In the genomic region with DNA sequence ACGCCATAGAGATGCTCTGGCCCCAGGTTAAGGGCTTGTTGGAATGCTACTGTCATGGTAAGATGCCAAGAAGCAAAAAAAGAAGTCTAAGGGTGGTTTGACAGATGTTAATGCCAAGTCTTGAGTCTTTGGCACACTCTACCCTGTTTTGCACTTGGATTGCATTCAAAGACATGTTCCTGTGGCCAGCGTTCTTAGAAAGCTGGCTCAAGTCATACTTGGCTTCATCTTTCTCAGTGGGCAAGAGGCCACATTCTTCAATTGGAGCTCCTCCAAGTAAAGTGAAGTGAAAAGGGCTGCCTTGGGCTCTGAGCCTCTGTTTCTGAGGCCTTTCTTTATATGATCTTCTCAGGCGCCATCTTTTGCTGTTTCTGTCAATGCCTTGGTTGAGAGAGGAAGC, we compare ENCODE assay signal across 12 mouse cellular contexts. TPM values are rescaled to one million over a fixed set of nuclear protein-coding genes. Genes with fewer than 3 reads are reported as not detected.
DNase-seq lines count a peak whose midpoint lies in the region; ATAC-seq and TF ChIP-seq lines count a peak whose summit lies in the region.
"Had no signal": no experiment of that assay in that cellular context is flagged by ENCODE, and none has a peak within 500 bp of the region (broad histone marks: within the 10 kb centered on the region; RNA-seq: fewer than 3 reads in every experiment).

No protein-coding gene starts in this region.

- no peaks in the 10 kb centered on the region for H3K9me3 ChIP-seq in heart, embryonic 11.5 days (replicated peaks; ENCODE audit: control insufficient read depth, low read length)
- 0 out of 2 replicates have a peak, but pooled peaks cover 4% of the 10 kb centered on the region for H3K9me3 ChIP-seq in liver, postnatal 0 days (ENCODE audit: low read length)
- H3K9me3 ChIP-seq: embryonic facial prominence, embryonic 13.5 days; G1E; stomach, embryonic 15.5 days had no signal

- WGBS in heart, embryonic 11.5 days (ENCODE audit: insufficient replicate concordance): 78% methylated on average over 3 of the region's 3 CpGs
- 80% methylated on average over 3 of the region's 3 CpGs for WGBS in liver, postnatal 0 days (ENCODE audit: insufficient replicate concordance)

- ATAC-seq in heart, embryonic 11.5 days (replicated peaks; ENCODE audit: insufficient number of reproducible peaks, low FRiP score, low TSS enrichment): no peak
- peak; percentile 48 for ATAC-seq in Patski
- ATAC-seq in liver, postnatal 0 days: no peak

- no peak overlapping the region for H3K27ac ChIP-seq in heart, embryonic 11.5 days (ENCODE audit: low read depth, low read length)
- H3K27ac ChIP-seq in liver, postnatal 0 days (ENCODE audit: low read depth): no peak overlapping the region
- H3K27ac ChIP-seq: embryonic facial prominence, embryonic 13.5 days; stomach, embryonic 15.5 days had no signal

- POLR2A ChIA-PET in Patski (lab: Charles Lee): interaction anchor here (0.7 to 1.0 kb wide), 2 partner anchors 77 to 108 kb away, joined by 3 read pairs; no protein-coding TSS in a partner anchor

- no peaks in the 10 kb centered on the region for H3K36me3 ChIP-seq in heart, embryonic 11.5 days (ENCODE audit: control insufficient read depth, insufficient read depth, low read length)
- no peaks in the 10 kb centered on the region for H3K36me3 ChIP-seq in liver, postnatal 0 days (replicated peaks; ENCODE audit: insufficient read depth, low read length)
- H3K36me3 ChIP-seq: embryonic facial prominence, embryonic 13.5 days; G1E; stomach, embryonic 15.5 days had no signal

- TF ChIP-seq EP300 in liver, postnatal 0 days (IDR thresholded peaks at IDR 0.05; ENCODE audit: low read depth): no peak

- H3K9ac ChIP-seq in heart, embryonic 11.5 days (ENCODE audit: low read depth, low read length): no peak overlapping the region
- no peak overlapping the region for H3K9ac ChIP-seq in liver, postnatal 0 days (replicated peaks)
- H3K9ac ChIP-seq: embryonic facial prominence, embryonic 13.5 days; stomach, embryonic 15.5 days had no signal

- CTCF ChIA-PET in Patski (lab: Charles Lee): interaction anchor here (1.0 to 1.3 kb wide), 2 partner anchors 30 to 77 kb away, joined by 3 to 5 read pairs; no protein-coding TSS in a partner anchor

- DNase-seq in heart, adult 18-20 months: peak; percentile 80 to 85
- DNase-seq in Patski (ENCODE audit: low read depth, low spot score): peak; percentile 87
- DNase-seq in frontal cortex, postnatal 14 days (ENCODE audit: low spot score in 2 of 2): peak; percentile 29 to 43
- DNase-seq in kidney, postnatal 36 days: peak; percentile 82 to 87
- DNase-seq in lung, postnatal 4 days: peak; percentile 68 to 74
- no peak for DNase-seq in thymus, postnatal 0 days (ENCODE audit: low spot score)
- no peak for DNase-seq in liver, postnatal 0 days

- no peaks in the 10 kb centered on the region for H3K27me3 ChIP-seq in heart, embryonic 11.5 days (ENCODE audit: control insufficient read depth, insufficient read depth, low read length)
- no peaks in the 10 kb centered on the region for H3K27me3 ChIP-seq in Patski
- no peaks in the 10 kb centered on the region for H3K27me3 ChIP-seq in liver, postnatal 0 days (ENCODE audit: insufficient read depth, low read length)
- H3K27me3 ChIP-seq: embryonic facial prominence, embryonic 13.5 days; stomach, embryonic 15.5 days had no signal

- in situ Hi-C loops in Patski (cut with MboI; ENCODE audit: low pct_unique_long_range_greater_than_20kb): no loop called here

- peaks cover 18% of the 10 kb centered on the region for H3K4me1 ChIP-seq in heart, embryonic 11.5 days (ENCODE audit: control insufficient read depth, insufficient read depth, low read length)
- H3K4me1 ChIP-seq in liver, postnatal 0 days (ENCODE audit: insufficient read depth): peaks cover 3% of the 10 kb centered on the region; the same call in 1 of the 2 replicates
- H3K4me1 ChIP-seq: stomach, embryonic 15.5 days had no signal

- H3K4me2 ChIP-seq in heart, embryonic 11.5 days: no peak overlapping the region
- no peak overlapping the region for H3K4me2 ChIP-seq in liver, postnatal 0 days (ENCODE audit: low read depth, low read length)
- H3K4me2 ChIP-seq: embryonic facial prominence, embryonic 13.5 days; stomach, embryonic 15.5 days had no signal

- no peak for TF ChIP-seq CTCF in Patski (IDR thresholded peaks at IDR 0.05)
- TF ChIP-seq CTCF in liver, postnatal 0 days (IDR thresholded peaks at IDR 0.05; ENCODE audit: low read depth): no peak

- H3K4me3 ChIP-seq in heart, embryonic 11.5 days (ENCODE audit: low read depth, low read length): no peak overlapping the region
- no peak overlapping the region for H3K4me3 ChIP-seq in liver, postnatal 0 days (ENCODE audit: low read depth, low read length)
- H3K4me3 ChIP-seq: embryonic facial prominence, embryonic 13.5 days; stomach, embryonic 15.5 days had no signal

RNA-seq across cellular contexts. Expression of a gene that starts 17.3 kb away (rescaled TPM):
- total RNA-seq in heart, adult 18-20 months (2021): not detected
- 0.27 and 0.49 TPM in 2 replicates for polyA plus RNA-seq in heart, embryonic 11.5 days (2014; fragmentation: Nextera tagmentation; extraction: Ambion mirVana)
- 0.53 TPM for polyA plus RNA-seq in Patski (2021)
- polyA plus RNA-seq in thymus, postnatal 0 days (2015; fragmentation: Nextera tagmentation; extraction: Ambion mirVana): 0.14 and 0.35 TPM in 2 replicates
- 0.05 TPM in 1 of 2 replicates, not detected in the other for polyA plus RNA-seq in liver, postnatal 0 days (2015; fragmentation: Nextera tagmentation; extraction: Ambion mirVana)
- polyA plus RNA-seq: G1E; liver, embryonic 16.5 days had no signal

Comparison
In these comparisons a context has a peak if more than half of its experiments do, and no peak if none do; other contexts are left out.
1. DNase-seq: peak in heart, adult 18-20 months (2 of 2), Patski (single experiment), frontal cortex, postnatal 14 days (2 of 2), kidney, postnatal 36 days (2 of 2) and lung, postnatal 4 days (2 of 2); none in thymus, postnatal 0 days (single experiment) and liver, postnatal 0 days (single experiment).